Mouse (Mus musculus): Measurements from ENCODE around the gene Hormad1. TPM values are rescaled to one million over a fixed set of nuclear protein-coding genes. Genes with fewer than 3 reads are reported as not detected.
"Not testable (repeated sequence)": the region's sequence is repeated elsewhere in the genome, so short reads cannot be mapped to it uniquely, and the experiment has no call there.

Gene Hormad1
- polyA plus RNA-seq, 1 experiment, result not detected

- Histone ChIP-seq H3K36me3 (ENCODE audit: control insufficient read depth) (no peaks in the 10 kb centered on the region), H3K4me1 (ENCODE audit: control insufficient read depth) (peaks cover 59% of the 10 kb centered on the region), H3K4me3 (replicated peaks) (no peak overlapping the region), H3K9me3 (ENCODE audit: control insufficient read depth, low read length) (no peaks in the 10 kb centered on the region), H3K27me3 (ENCODE audit: control insufficient read depth) (peaks cover 5% of the 10 kb centered on the region)
- TF ChIP-seq GATA1 (IDR thresholded peaks at IDR 0.05; ENCODE audit: low read length), result no peak
- no peak for TF ChIP-seq TAL1 (IDR thresholded peaks at IDR 0.05; ENCODE audit: low read length)
Measured at GRCm38 (mm10) chr3:95524673-95525072, 34.8 kb upstream of the Hormad1 start.

- Histone ChIP-seq H3K9me3 (ENCODE audit: control insufficient read depth, low read length) (no peaks in the 10 kb centered on the region; the same call in 1 of the 2 replicates), H3K27me3 (ENCODE audit: control insufficient read depth) (peaks cover 9% of the 10 kb centered on the region), H3K4me3 (replicated peaks) (no peak overlapping the region), H3K4me1 (ENCODE audit: control insufficient read depth) (peaks cover 48% of the 10 kb centered on the region), H3K36me3 (ENCODE audit: control insufficient read depth) (no peaks in the 10 kb centered on the region)
- TF ChIP-seq TAL1 (IDR thresholded peaks at IDR 0.05; ENCODE audit: low read length) (no peak), GATA1 (IDR thresholded peaks at IDR 0.05; ENCODE audit: low read length) (no peak)
Measured at GRCm38 (mm10) chr3:95526111-95526510, 33.4 kb upstream of the Hormad1 start.

- TF ChIP-seq GATA1 (IDR thresholded peaks at IDR 0.05; ENCODE audit: low read length) (no peak), TAL1 (IDR thresholded peaks at IDR 0.05; ENCODE audit: low read length) (no peak)
- H3K4me3 ChIP-seq (replicated peaks), result no peak within 1 kb of the TSS
Measured at GRCm38 (mm10) chr3:95526622-95527211, 32.8 kb upstream of the Hormad1 start, which contains the start of gene Ctss. Gene Ctss, plus strand, starts transcription at chr3:95526786.

GRCm38 (mm10) chr3:95529814-95530213, 29.7 kb upstream of the Hormad1 start:
- Histone ChIP-seq H3K36me3 (ENCODE audit: control insufficient read depth) (no peaks in the 10 kb centered on the region), H3K4me1 (ENCODE audit: control insufficient read depth) (peaks cover 31% of the 10 kb centered on the region), H3K9me3 (ENCODE audit: control insufficient read depth, low read length) (no peaks in the 10 kb centered on the region; the same call in none of the 2 replicates), H3K27me3 (ENCODE audit: control insufficient read depth) (peaks cover 11% of the 10 kb centered on the region), H3K4me3 (replicated peaks) (no peak overlapping the region)
- no peak for TF ChIP-seq TAL1 (IDR thresholded peaks at IDR 0.05; ENCODE audit: low read length)
- no peak for TF ChIP-seq GATA1 (IDR thresholded peaks at IDR 0.05; ENCODE audit: low read length)

More at GRCm38 (mm10) chr3:95526622-95527211, 32.8 kb upstream of the Hormad1 start, which contains the start of gene Ctss:
- Histone ChIP-seq H3K27me3 (ENCODE audit: control insufficient read depth) (peaks cover 9% of the 10 kb centered on the region), H3K4me1 (ENCODE audit: control insufficient read depth) (peaks cover 44% of the 10 kb centered on the region), H3K9me3 (ENCODE audit: control insufficient read depth, low read length) (no peaks in the 10 kb centered on the region; the same call in none of the 2 replicates), H3K36me3 (ENCODE audit: control insufficient read depth) (no peaks in the 10 kb centered on the region)

- Histone ChIP-seq H3K9me3 (ENCODE audit: control insufficient read depth, low read length) (peaks cover 4% of the 10 kb centered on the region), H3K36me3 (ENCODE audit: control insufficient read depth) (no peaks in the 10 kb centered on the region), H3K4me3 (replicated peaks) (no peak overlapping the region), H3K27me3 (ENCODE audit: control insufficient read depth) (peaks cover 15% of the 10 kb centered on the region), H3K4me1 (ENCODE audit: control insufficient read depth) (peaks cover 26% of the 10 kb centered on the region)
- TF ChIP-seq TAL1 (IDR thresholded peaks at IDR 0.05; ENCODE audit: low read length), result no peak
- TF ChIP-seq GATA1 (IDR thresholded peaks at IDR 0.05; ENCODE audit: low read length), result no peak
Measured at GRCm38 (mm10) chr3:95531025-95531424, 28.5 kb upstream of the Hormad1 start.

GRCm38 (mm10) chr3:95533364-95533763, 26.1 kb upstream of the Hormad1 start:
- H3K4me1 ChIP-seq (ENCODE audit: control insufficient read depth), result peaks cover 17% of the 10 kb centered on the region
- H3K27me3 ChIP-seq (ENCODE audit: control insufficient read depth), result peaks cover 28% of the 10 kb centered on the region
- H3K36me3 ChIP-seq (ENCODE audit: control insufficient read depth), result no peaks in the 10 kb centered on the region
- peaks cover 4% of the 10 kb centered on the region for H3K9me3 ChIP-seq (ENCODE audit: control insufficient read depth, low read length)
- H3K4me3 ChIP-seq (replicated peaks), result no peak overlapping the region
- TF ChIP-seq GATA1 (IDR thresholded peaks at IDR 0.05; ENCODE audit: low read length) (no peak), TAL1 (IDR thresholded peaks at IDR 0.05; ENCODE audit: low read length) (no peak)

- Histone ChIP-seq H3K9me3 (ENCODE audit: control insufficient read depth, low read length) (peaks cover 4% of the 10 kb centered on the region), H3K36me3 (ENCODE audit: control insufficient read depth) (no peaks in the 10 kb centered on the region), H3K27me3 (ENCODE audit: control insufficient read depth) (peaks cover 30% of the 10 kb centered on the region), H3K4me1 (ENCODE audit: control insufficient read depth) (peaks cover 15% of the 10 kb centered on the region), H3K4me3 (replicated peaks) (no peak overlapping the region)
- TF ChIP-seq TAL1 (IDR thresholded peaks at IDR 0.05; ENCODE audit: low read length) (no peak), GATA1 (IDR thresholded peaks at IDR 0.05; ENCODE audit: low read length) (no peak)
Measured at GRCm38 (mm10) chr3:95534927-95535326, 24.6 kb upstream of the Hormad1 start.

- H3K27me3 ChIP-seq (ENCODE audit: control insufficient read depth), result peaks cover 33% of the 10 kb centered on the region
- peaks cover 4% of the 10 kb centered on the region for H3K9me3 ChIP-seq (ENCODE audit: control insufficient read depth, low read length)
- H3K4me3 ChIP-seq (replicated peaks), result no peak overlapping the region
- TF ChIP-seq TAL1 (IDR thresholded peaks at IDR 0.05; ENCODE audit: low read length) (no peak), GATA1 (IDR thresholded peaks at IDR 0.05; ENCODE audit: low read length) (no peak)
- peaks cover 4% of the 10 kb centered on the region; the same call in 1 of the 2 replicates for H3K4me1 ChIP-seq (ENCODE audit: control insufficient read depth)
- no peaks in the 10 kb centered on the region for H3K36me3 ChIP-seq (ENCODE audit: control insufficient read depth)
Measured at GRCm38 (mm10) chr3:95538936-95539335, 20.5 kb upstream of the Hormad1 start.

- no peak for TF ChIP-seq GATA1 (IDR thresholded peaks at IDR 0.05; ENCODE audit: low read length)
- TF ChIP-seq TAL1 (IDR thresholded peaks at IDR 0.05; ENCODE audit: low read length), result no peak
- Histone ChIP-seq H3K4me1 (ENCODE audit: control insufficient read depth) (peaks cover 4% of the 10 kb centered on the region; the same call in 1 of the 2 replicates), H3K27me3 (ENCODE audit: control insufficient read depth) (peaks cover 40% of the 10 kb centered on the region), H3K4me3 (replicated peaks) (no peak overlapping the region), H3K36me3 (ENCODE audit: control insufficient read depth) (no peaks in the 10 kb centered on the region), H3K9me3 (ENCODE audit: control insufficient read depth, low read length) (peaks cover 4% of the 10 kb centered on the region)
Measured at GRCm38 (mm10) chr3:95539837-95540236, 19.6 kb upstream of the Hormad1 start.

GRCm38 (mm10) chr3:95541186-95541585, 18.3 kb upstream of the Hormad1 start:
- not testable (repeated sequence) for H3K36me3 ChIP-seq (ENCODE audit: control insufficient read depth); H3K9me3 ChIP-seq (ENCODE audit: control insufficient read depth, low read length); H3K4me1 ChIP-seq (ENCODE audit: control insufficient read depth)

More at GRCm38 (mm10) chr3:95541186-95541585, 18.3 kb upstream of the Hormad1 start:
- H3K27me3 ChIP-seq (ENCODE audit: control insufficient read depth), result peaks cover 45% of the 10 kb centered on the region
- not testable (repeated sequence) for H3K4me3 ChIP-seq (replicated peaks)

Data from erythroblast, embryonic 14.5 days (primary cell).